Mouse (Mus musculus) midbrain, embryonic 12.5 days (tissue): ENCODE results near the gene Fam234b. TPM values are rescaled to one million over a fixed set of nuclear protein-coding genes. Genes with fewer than 3 reads are reported as not detected.

Experiments used
- ATAC-seq: fragments of 200-750 bp; cut with Nextera tagmentation; 2 replicates; pipeline ENCODE4 v1.8.0; 2017; ENCODE audit warnings: low read depth, moderate TSS enrichment, moderate library complexity; ENCODE audit not compliant: low FRiP score
- H3K27ac ChIP-seq: fragments of 300-500 bp; sonication (generic); replicated peaks from 2 replicates; pipeline ENCODE4 v1.5.1; 2016; ENCODE audit warnings: mild to moderate bottlenecking
- H3K27me3 ChIP-seq: fragments of 300-500 bp; sonication (generic); 2 replicates; pipeline ENCODE4 v1.6.1; 2016; ENCODE audit warnings: mild to moderate bottlenecking
- H3K36me3 ChIP-seq: fragments of 300-500 bp; sonication (generic); 2 replicates; pipeline ENCODE4 v1.6.1; 2016
- H3K4me1 ChIP-seq: fragments of 300-500 bp; sonication (generic); 2 replicates; pipeline ENCODE4 v1.6.1; 2016
- H3K4me2 ChIP-seq: fragments of 300-500 bp; sonication (generic); replicated peaks from 2 replicates; pipeline ENCODE4 v1.6.1; 2016; ENCODE audit warnings: mild to moderate bottlenecking, moderate library complexity
- H3K4me3 ChIP-seq: fragments of 300-500 bp; sonication (generic); 2 replicates; pipeline ENCODE4 v1.5.1; 2016; ENCODE audit warnings: mild to moderate bottlenecking
- H3K9ac ChIP-seq: fragments of 300-500 bp; sonication (generic); replicated peaks from 2 replicates; pipeline ENCODE4 v1.6.1; 2016; ENCODE audit warnings: mild to moderate bottlenecking, moderate library complexity
- H3K9me3 ChIP-seq: fragments of 300-500 bp; sonication (generic); 2 replicates; pipeline ENCODE4 v1.6.1; 2016; ENCODE audit warnings: mild to moderate bottlenecking
- WGBS: fragments of 180-500 bp; shearing (Covaris S2); methylation state at CpG from one replicate; pipeline ENCODE4 v1.1.7; 2016; 5-methylcytosine and 5-hydroxymethylcytosine counted together
- polyA plus RNA-seq: library from polyadenylated mRNA; unstranded; fragments of >200 nt; fragmentation: Nextera tagmentation; extraction: Ambion mirVana; gene quantifications from 2 replicates; pipeline ENCODE4 v1.2.1, GENCODE M21; 2016

Gene Fam234b
- polyA plus RNA-seq, 1 experiment from 2014 or later: 39.0 TPM

GRCm38 (mm10) chr6:135252728-135253077 lies 54.9 kb downstream of the Fam234b start:
- Histone ChIP-seq H3K4me1 (peaks cover 20% of the 10 kb centered on the region), H3K36me3 (no peaks in the 10 kb centered on the region), H3K9ac (peak overlapping the region; percentile 15; the same call in 1 of the 2 replicates), H3K27me3 (peaks cover 27% of the 10 kb centered on the region), H3K9me3 (peaks cover 3% of the 10 kb centered on the region; the same call in 1 of the 2 replicates), H3K27ac (peak overlapping the region; percentile 35), H3K4me3 (peak overlapping the region; percentile 25), H3K4me2 (peak overlapping the region; percentile 53)
- 2% methylated on average over 16 of the region's 16 CpGs for WGBS
- ATAC-seq: peak; percentile 90

DNA sequence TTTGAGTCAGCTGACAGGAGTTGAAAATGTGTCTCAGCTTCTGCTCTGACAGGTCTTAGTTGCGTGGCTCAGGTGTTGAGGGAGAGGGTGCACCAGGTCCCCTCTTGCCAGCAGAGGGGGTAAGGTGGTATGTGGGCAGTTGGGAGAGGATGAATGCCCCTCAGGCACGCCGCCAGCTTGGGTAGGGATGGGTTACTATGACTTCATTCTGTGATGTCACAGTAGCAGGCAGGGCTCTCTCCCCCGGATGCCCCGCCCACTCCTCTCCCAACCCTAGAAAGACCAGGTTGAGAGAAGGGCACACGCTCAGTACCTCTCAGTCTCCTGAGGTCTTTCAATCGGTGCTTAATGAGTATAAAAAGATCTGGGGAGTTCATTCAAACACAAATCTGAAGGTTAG lies 56.4 kb downstream of the Fam234b start, which contains the start of gene Gsg1:
TSS of gene Gsg1 (minus strand) at position 199 of the 400 bp plus-strand sequence.
- ATAC-seq: no peak
- no peak within 1 kb of the TSS for H3K27ac ChIP-seq
- H3K9me3 ChIP-seq: peaks cover 3% of the 10 kb centered on the region; the same call in 1 of the 2 replicates
- H3K27me3 ChIP-seq: peaks cover 17% of the 10 kb centered on the region
- H3K9ac ChIP-seq: no peak within 1 kb of the TSS
- no peak within 1 kb of the TSS for H3K4me2 ChIP-seq
- 82% methylated on average over 7 of the region's 7 CpGs for WGBS
- H3K4me3 ChIP-seq: no peak within 1 kb of the TSS
- H3K4me1 ChIP-seq: peaks cover 20% of the 10 kb centered on the region
- H3K36me3 ChIP-seq: no peaks in the 10 kb centered on the region

- Histone ChIP-seq H3K4me2 (no peak overlapping the region), H3K9ac (no peak overlapping the region), H3K27me3 (no peaks in the 10 kb centered on the region), H3K36me3 (no peaks in the 10 kb centered on the region), H3K4me3 (no peak overlapping the region), H3K4me1 (no peaks in the 10 kb centered on the region), H3K9me3 (peaks cover 8% of the 10 kb centered on the region), H3K27ac (no peak overlapping the region)
- no peak for ATAC-seq
- 91% methylated on average over 6 of the region's 6 CpGs for WGBS
Observed at GRCm38 (mm10) chr6:135260435-135260834, 62.7 kb downstream of the Fam234b start.

- no peak for ATAC-seq
- no peak overlapping the region for H3K9ac ChIP-seq
- H3K4me2 ChIP-seq: no peak overlapping the region
- no peaks in the 10 kb centered on the region for H3K27me3 ChIP-seq
- H3K27ac ChIP-seq: no peak overlapping the region
- H3K9me3 ChIP-seq: peaks cover 5% of the 10 kb centered on the region; the same call in 1 of the 2 replicates
- 91% methylated on average over 9 of the region's 9 CpGs for WGBS
- no peaks in the 10 kb centered on the region for H3K36me3 ChIP-seq
- H3K4me1 ChIP-seq: no peaks in the 10 kb centered on the region
- H3K4me3 ChIP-seq: no peak overlapping the region
Observed at GRCm38 (mm10) chr6:135261124-135261523, 63.3 kb downstream of the Fam234b start.

DNA sequence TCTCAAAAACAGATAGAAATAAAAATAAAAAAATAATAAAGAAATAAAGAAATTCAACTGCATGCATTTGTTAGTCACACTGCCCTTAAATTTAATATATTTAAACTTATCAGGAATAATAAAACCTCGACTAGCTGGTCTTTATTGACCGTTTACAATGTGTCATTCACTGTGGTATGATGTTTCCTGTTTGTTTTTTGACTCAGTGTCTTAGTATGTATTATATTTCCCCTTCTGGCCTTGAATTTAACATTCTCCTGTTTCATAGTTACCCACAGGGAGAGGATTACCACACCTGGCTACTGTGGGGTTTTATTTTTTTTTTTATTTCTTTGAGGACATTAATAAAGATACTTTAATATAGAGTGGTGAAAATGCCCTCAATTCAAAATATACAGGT lies 64.8 kb downstream of the Fam234b start:
- WGBS: 71% methylated on average over 2 of the region's 2 CpGs
- no peaks in the 10 kb centered on the region for H3K27me3 ChIP-seq

GRCm38 (mm10) chr6:135264136-135264535 lies 66.4 kb downstream of the Fam234b start:
- Histone ChIP-seq H3K9me3 (peaks cover 5% of the 10 kb centered on the region; the same call in 1 of the 2 replicates), H3K27ac (no peak overlapping the region), H3K4me3 (no peak overlapping the region), H3K36me3 (no peaks in the 10 kb centered on the region), H3K27me3 (no peaks in the 10 kb centered on the region), H3K4me2 (no peak overlapping the region), H3K4me1 (no peaks in the 10 kb centered on the region), H3K9ac (no peak overlapping the region)
- 96% methylated on average over 6 of the region's 6 CpGs for WGBS
- ATAC-seq: no peak

More for the DNA sequence above, 64.8 kb downstream of the Fam234b start:
- Histone ChIP-seq H3K4me3 (no peak overlapping the region), H3K9me3 (peaks cover 5% of the 10 kb centered on the region; the same call in 1 of the 2 replicates), H3K9ac (no peak overlapping the region), H3K4me2 (no peak overlapping the region), H3K36me3 (no peaks in the 10 kb centered on the region), H3K27ac (no peak overlapping the region), H3K4me1 (no peaks in the 10 kb centered on the region)
- ATAC-seq: no peak

- Histone ChIP-seq H3K27me3 (no peaks in the 10 kb centered on the region), H3K4me1 (peaks cover 9% of the 10 kb centered on the region; the same call in 1 of the 2 replicates), H3K4me2 (no peak overlapping the region), H3K27ac (no peak overlapping the region), H3K36me3 (no peaks in the 10 kb centered on the region), H3K4me3 (no peak overlapping the region), H3K9ac (no peak overlapping the region), H3K9me3 (peaks cover 5% of the 10 kb centered on the region; the same call in 1 of the 2 replicates)
- WGBS: 90% methylated on average over 1 of the region's 1 CpGs
- no peak for ATAC-seq
Observed at GRCm38 (mm10) chr6:135266056-135266455, 68.3 kb downstream of the Fam234b start.

GRCm38 (mm10) chr6:135267221-135267620 lies 69.4 kb downstream of the Fam234b start:
- Histone ChIP-seq H3K4me2 (no peak overlapping the region), H3K27me3 (no peaks in the 10 kb centered on the region), H3K9me3 (peaks cover 5% of the 10 kb centered on the region; the same call in 1 of the 2 replicates), H3K27ac (no peak overlapping the region), H3K36me3 (no peaks in the 10 kb centered on the region), H3K9ac (no peak overlapping the region), H3K4me1 (peaks cover 9% of the 10 kb centered on the region; the same call in 1 of the 2 replicates), H3K4me3 (no peak overlapping the region)
- ATAC-seq: no peak
- 87% methylated on average over 3 of the region's 3 CpGs for WGBS

DNA sequence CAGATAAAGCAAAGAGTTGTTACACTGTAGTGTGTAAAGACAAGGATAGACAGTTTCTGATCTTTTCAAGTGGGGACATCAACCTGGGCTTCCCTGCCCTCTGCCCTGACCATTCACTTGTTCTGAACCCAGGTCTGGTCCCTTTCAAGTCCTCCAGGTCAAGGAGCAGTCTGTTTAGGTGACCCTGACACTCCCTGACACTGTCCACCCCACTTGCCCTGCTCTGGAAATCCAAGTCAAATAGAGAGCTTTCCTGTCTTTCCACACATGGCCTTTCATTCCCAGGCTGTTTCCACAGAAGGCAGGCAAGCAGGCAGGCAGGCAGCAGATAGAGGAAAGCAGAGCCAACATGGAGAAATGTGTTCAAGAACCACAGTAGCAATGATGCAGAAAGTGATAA lies 70.6 kb downstream of the Fam234b start:
- Histone ChIP-seq H3K36me3 (no peaks in the 10 kb centered on the region), H3K9ac (no peak overlapping the region), H3K9me3 (peaks cover 5% of the 10 kb centered on the region; the same call in 1 of the 2 replicates), H3K4me1 (peaks cover 9% of the 10 kb centered on the region; the same call in 1 of the 2 replicates), H3K27ac (no peak overlapping the region), H3K4me2 (no peak overlapping the region), H3K4me3 (no peak overlapping the region), H3K27me3 (no peaks in the 10 kb centered on the region)
- ATAC-seq: no peak

DNA sequence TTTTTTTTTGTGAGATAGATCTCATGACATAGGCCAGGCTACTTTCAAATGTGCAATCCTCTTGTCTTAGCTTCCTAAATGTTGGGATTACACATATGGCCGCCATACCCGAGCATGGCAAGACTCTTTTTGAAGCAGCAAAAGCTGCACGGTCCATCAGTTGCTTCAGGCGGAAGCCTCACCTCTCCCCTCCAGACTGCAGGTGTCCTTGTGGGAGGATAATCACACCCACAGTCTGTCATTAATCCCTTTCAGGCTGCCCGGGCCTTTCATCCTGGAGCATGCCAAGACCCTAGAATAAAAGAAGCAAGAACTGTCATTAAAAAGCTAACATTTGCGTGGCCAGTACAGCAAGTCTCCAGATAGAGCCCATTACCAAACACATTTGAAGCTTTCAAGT lies 71.8 kb downstream of the Fam234b start:
- 31% methylated on average over 6 of the region's 6 CpGs for WGBS
- H3K4me2 ChIP-seq: no peak overlapping the region
- no peak for ATAC-seq

DNA sequence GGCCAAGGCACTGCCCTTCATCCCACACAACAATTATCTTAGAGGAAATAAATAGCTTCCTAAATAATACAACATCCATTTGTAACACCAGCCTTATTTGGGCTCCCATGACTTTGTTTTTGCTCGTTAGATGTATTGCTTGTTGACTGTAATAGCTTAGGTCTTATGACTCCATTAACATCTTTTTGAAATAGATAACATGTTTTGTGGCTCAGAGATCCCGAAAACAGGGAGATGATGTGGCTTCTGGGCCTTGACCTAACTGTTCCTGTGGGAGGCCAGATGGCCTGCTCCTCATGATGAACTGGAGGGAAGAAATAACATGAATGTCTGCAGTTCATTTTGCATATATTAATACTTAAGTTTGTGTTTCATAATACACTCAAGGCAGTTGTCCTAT lies 74.0 kb downstream of the Fam234b start:
- H3K4me1 ChIP-seq: peaks cover 9% of the 10 kb centered on the region; the same call in 1 of the 2 replicates
- no peak overlapping the region for H3K4me3 ChIP-seq
- no peak overlapping the region for H3K4me2 ChIP-seq
- H3K36me3 ChIP-seq: no peaks in the 10 kb centered on the region
- no peak overlapping the region for H3K9ac ChIP-seq
- H3K9me3 ChIP-seq: no peaks in the 10 kb centered on the region
- H3K27ac ChIP-seq: no peak overlapping the region
- WGBS: 77% methylated on average over 2 of the region's 2 CpGs
- no peak for ATAC-seq
- H3K27me3 ChIP-seq: no peaks in the 10 kb centered on the region

More for the DNA sequence above, 71.8 kb downstream of the Fam234b start:
- Histone ChIP-seq H3K27me3 (no peaks in the 10 kb centered on the region), H3K36me3 (no peaks in the 10 kb centered on the region), H3K9me3 (no peaks in the 10 kb centered on the region), H3K4me1 (peaks cover 9% of the 10 kb centered on the region; the same call in 1 of the 2 replicates), H3K4me3 (no peak overlapping the region), H3K27ac (no peak overlapping the region), H3K9ac (no peak overlapping the region)

GRCm38 (mm10) chr6:135273066-135273465 lies 75.3 kb downstream of the Fam234b start:
- no peak for ATAC-seq
- no peaks in the 10 kb centered on the region for H3K27me3 ChIP-seq
- H3K4me2 ChIP-seq: no peak overlapping the region
- WGBS: 93% methylated on average over 6 of the region's 6 CpGs
- no peaks in the 10 kb centered on the region for H3K36me3 ChIP-seq
- no peak overlapping the region for H3K4me3 ChIP-seq
- no peak overlapping the region for H3K9ac ChIP-seq
- peaks cover 9% of the 10 kb centered on the region; the same call in 1 of the 2 replicates for H3K4me1 ChIP-seq
- no peaks in the 10 kb centered on the region for H3K9me3 ChIP-seq
- no peak overlapping the region for H3K27ac ChIP-seq

- Histone ChIP-seq H3K4me1 (0 out of 2 replicates have a peak, but pooled peaks cover 2% of the 10 kb centered on the region), H3K4me2 (no peak overlapping the region), H3K27ac (no peak overlapping the region), H3K9me3 (no peaks in the 10 kb centered on the region), H3K4me3 (no peak overlapping the region), H3K27me3 (no peaks in the 10 kb centered on the region), H3K36me3 (no peaks in the 10 kb centered on the region), H3K9ac (no peak overlapping the region)
- no peak for ATAC-seq
- WGBS: 76% methylated on average over 4 of the region's 4 CpGs
Observed at GRCm38 (mm10) chr6:135275231-135275630, 77.5 kb downstream of the Fam234b start.
